Mouse (Mus musculus): Measurements from ENCODE around the gene Lamb1. TPM values are rescaled to one million over a fixed set of nuclear protein-coding genes. Genes with fewer than 3 reads are reported as not detected.
A peak's percentile ranks its signal among the peaks of the same experiment; 100 is the strongest.

The Lamb1 gene
- polyA plus RNA-seq, 1 experiment from 2014 or later: 24.4 TPM

DNA sequence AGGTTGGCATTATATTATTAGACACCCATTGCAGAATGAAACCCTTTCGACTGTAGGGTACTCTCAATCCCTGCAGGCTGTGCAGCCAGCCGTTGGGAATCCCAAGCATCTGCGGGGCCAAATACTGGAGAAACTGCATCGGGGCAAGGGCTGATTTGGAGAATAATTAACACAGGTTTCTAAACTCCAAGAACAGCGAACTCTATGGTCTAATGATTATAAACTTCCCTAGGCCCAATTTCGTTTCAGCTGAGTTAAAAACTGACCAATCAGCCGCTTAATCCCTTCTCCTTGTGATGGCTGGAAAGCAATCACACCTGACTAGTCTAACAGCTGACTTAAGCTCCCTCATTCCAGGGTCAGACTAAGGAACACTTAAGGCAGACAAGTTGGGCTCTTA is 1.1 kb upstream of the Lamb1 start:
- no peaks in the 10 kb centered on the region; the same call in 1 of the 2 replicates for H3K4me1 ChIP-seq (replicated peaks; ENCODE audit: control insufficient read depth, insufficient read depth, low read length)
- DNase-seq (ENCODE audit: low spot score) (peak; percentile 32), ATAC-seq (replicated peaks; ENCODE audit: low FRiP score) (no peak)
- 30% methylated on average over 7 of the region's 7 CpGs for WGBS
- H3K9ac ChIP-seq (ENCODE audit: low read length): no peak overlapping the region
- peaks cover 34% of the 10 kb centered on the region for H3K27me3 ChIP-seq (ENCODE audit: control insufficient read depth, insufficient read depth, low read length)
- H3K4me3 ChIP-seq (ENCODE audit: low read depth, low read length): no peak overlapping the region
- H3K27ac ChIP-seq (ENCODE audit: low read depth, low read length): no peak overlapping the region
- H3K36me3 ChIP-seq (ENCODE audit: control insufficient read depth, insufficient read depth, low read length): no peaks in the 10 kb centered on the region
- H3K9me3 ChIP-seq (ENCODE audit: control insufficient read depth, low read length): no peaks in the 10 kb centered on the region
- H3K4me2 ChIP-seq (ENCODE audit: low read depth, low read length, severe bottlenecking): no peak overlapping the region

DNA sequence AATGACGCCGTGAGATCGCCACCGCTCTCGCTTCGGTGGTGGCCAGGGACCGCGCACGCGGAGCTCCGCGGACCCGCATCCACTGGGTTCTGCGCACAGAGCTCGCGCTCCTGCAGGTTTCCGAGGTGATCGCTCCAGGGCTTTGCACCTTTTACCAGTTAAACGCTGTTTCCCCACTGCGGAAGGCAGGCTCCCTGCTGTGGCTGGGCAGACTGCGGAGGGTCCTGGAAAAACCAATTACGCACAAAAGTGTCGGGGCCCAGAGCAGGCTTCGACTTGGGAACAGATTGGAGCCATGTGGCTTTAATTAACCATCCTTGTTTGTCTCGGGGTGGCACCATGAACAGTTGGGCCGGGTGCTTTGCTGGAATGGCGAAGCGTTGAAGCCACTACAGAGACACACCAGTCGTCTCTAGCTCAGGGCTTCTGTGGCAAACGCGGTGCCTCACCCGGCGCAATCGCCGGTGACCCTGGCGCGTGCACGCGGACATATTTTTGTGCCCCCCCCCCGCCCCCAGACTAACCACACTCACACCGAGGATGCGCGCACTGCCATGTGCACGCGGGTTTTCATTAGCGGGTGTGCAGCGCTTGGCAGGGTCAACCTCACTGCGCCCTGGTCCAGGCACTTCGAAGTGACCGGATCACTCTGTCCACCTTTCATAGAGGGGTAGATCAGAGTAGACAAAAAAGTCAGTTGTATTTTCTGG is 843 bp downstream of the Lamb1 start:
- Histone ChIP-seq H3K36me3 (ENCODE audit: control insufficient read depth, insufficient read depth, low read length) (no peaks in the 10 kb centered on the region), H3K9me3 (ENCODE audit: control insufficient read depth, low read length) (no peaks in the 10 kb centered on the region), H3K4me2 (ENCODE audit: low read depth, low read length, severe bottlenecking) (peak overlapping the region; percentile 48), H3K9ac (ENCODE audit: low read length) (peak overlapping the region; percentile 21; the same call in 1 of the 2 replicates), H3K4me3 (ENCODE audit: low read depth, low read length) (peak overlapping the region; percentile 36), H3K27me3 (ENCODE audit: control insufficient read depth, insufficient read depth, low read length) (peaks cover 34% of the 10 kb centered on the region), H3K27ac (ENCODE audit: low read depth, low read length) (no peak overlapping the region), H3K4me1 (replicated peaks; ENCODE audit: control insufficient read depth, insufficient read depth, low read length) (no peaks in the 10 kb centered on the region; the same call in 1 of the 2 replicates)
- under 1% methylated on average over 50 of the region's 50 CpGs for WGBS
- DNase-seq (ENCODE audit: low spot score) (peak; percentile 61), ATAC-seq (replicated peaks; ENCODE audit: low FRiP score) (peak; percentile 27; the same call in 1 of the 2 replicates)

DNA sequence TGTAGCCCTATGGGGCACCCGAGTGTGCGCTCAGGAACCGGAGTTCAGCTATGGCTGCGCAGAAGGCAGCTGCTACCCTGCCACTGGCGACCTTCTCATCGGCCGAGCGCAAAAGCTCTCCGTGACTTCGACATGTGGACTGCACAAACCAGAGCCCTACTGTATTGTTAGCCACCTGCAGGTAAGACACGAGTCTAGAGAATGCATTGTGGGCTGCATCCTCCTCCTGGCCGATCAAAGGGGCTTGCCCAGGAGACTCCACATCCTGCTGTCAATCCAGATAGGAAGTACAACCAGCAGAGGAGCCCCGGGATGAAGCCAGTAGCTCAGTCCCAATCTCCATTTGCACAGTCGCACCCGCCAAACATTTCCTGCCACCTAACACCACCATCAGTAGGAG is 1.7 kb downstream of the Lamb1 start:
- 4% methylated on average over 15 of the region's 15 CpGs for WGBS
- Histone ChIP-seq H3K27me3 (ENCODE audit: control insufficient read depth, insufficient read depth, low read length) (peaks cover 34% of the 10 kb centered on the region), H3K4me2 (ENCODE audit: low read depth, low read length, severe bottlenecking) (peak overlapping the region; percentile 48), H3K4me1 (replicated peaks; ENCODE audit: control insufficient read depth, insufficient read depth, low read length) (no peaks in the 10 kb centered on the region; the same call in 1 of the 2 replicates), H3K9me3 (ENCODE audit: control insufficient read depth, low read length) (no peaks in the 10 kb centered on the region), H3K27ac (ENCODE audit: low read depth, low read length) (no peak overlapping the region), H3K36me3 (ENCODE audit: control insufficient read depth, insufficient read depth, low read length) (no peaks in the 10 kb centered on the region), H3K4me3 (ENCODE audit: low read depth, low read length) (peak overlapping the region; percentile 36), H3K9ac (ENCODE audit: low read length) (no peak overlapping the region)
- ATAC-seq (replicated peaks; ENCODE audit: low FRiP score): no peak; the same call in 1 of the 2 replicates
- DNase-seq (ENCODE audit: low spot score): peak; percentile 49

DNA sequence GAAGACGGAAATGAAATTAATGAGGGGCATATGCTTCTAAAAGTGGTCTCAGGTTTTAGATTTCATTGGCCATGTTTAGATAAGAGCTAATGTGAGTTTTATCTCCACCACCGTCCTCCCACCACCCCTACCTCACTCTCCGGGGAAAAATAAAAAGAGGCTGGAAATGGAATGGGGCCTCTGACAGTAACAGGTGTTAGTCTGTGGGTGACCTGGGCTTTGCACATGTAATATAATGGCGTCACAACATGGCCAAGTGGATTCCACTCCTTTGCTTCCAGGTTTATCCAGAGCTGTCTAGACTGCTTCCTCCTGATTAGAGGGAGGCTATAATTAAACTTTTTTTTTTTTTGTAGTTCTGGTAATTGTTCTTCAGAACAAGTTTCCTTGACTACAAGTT is 2.3 kb downstream of the Lamb1 start:
- Histone ChIP-seq H3K27ac (ENCODE audit: low read depth, low read length) (no peak overlapping the region), H3K9me3 (ENCODE audit: control insufficient read depth, low read length) (no peaks in the 10 kb centered on the region), H3K27me3 (ENCODE audit: control insufficient read depth, insufficient read depth, low read length) (peaks cover 34% of the 10 kb centered on the region), H3K9ac (ENCODE audit: low read length) (no peak overlapping the region), H3K4me2 (ENCODE audit: low read depth, low read length, severe bottlenecking) (no peak overlapping the region), H3K36me3 (ENCODE audit: control insufficient read depth, insufficient read depth, low read length) (no peaks in the 10 kb centered on the region), H3K4me1 (replicated peaks; ENCODE audit: control insufficient read depth, insufficient read depth, low read length) (no peaks in the 10 kb centered on the region; the same call in 1 of the 2 replicates), H3K4me3 (ENCODE audit: low read depth, low read length) (no peak overlapping the region)
- DNase-seq (ENCODE audit: low spot score): peak; percentile 28
- WGBS: 60% methylated on average over 4 of the region's 4 CpGs
- ATAC-seq (replicated peaks; ENCODE audit: low FRiP score): no peak

DNA sequence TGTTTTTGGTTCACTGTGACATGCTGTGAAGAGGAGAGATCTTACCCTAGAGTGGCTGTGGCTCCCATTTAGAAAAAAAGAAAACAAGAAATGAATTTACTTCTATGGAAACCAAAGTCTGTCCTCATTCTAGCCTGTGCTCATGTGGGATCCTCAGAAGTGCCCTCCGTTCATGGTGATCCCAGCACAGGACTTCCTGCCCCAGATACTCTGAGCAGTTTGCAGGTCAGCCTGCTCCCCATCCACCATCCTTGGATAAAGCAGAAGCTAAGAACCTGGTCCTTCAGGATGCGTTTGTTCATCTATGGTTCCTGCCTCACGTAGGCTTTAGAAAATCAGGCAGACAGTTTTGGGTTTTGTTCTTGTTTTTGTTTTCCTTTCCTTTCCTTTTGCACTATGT is 3.3 kb downstream of the Lamb1 start:
- Histone ChIP-seq H3K9me3 (ENCODE audit: control insufficient read depth, low read length) (no peaks in the 10 kb centered on the region), H3K27me3 (ENCODE audit: control insufficient read depth, insufficient read depth, low read length) (peaks cover 34% of the 10 kb centered on the region), H3K4me2 (ENCODE audit: low read depth, low read length, severe bottlenecking) (no peak overlapping the region), H3K9ac (ENCODE audit: low read length) (no peak overlapping the region), H3K27ac (ENCODE audit: low read depth, low read length) (no peak overlapping the region), H3K4me1 (replicated peaks; ENCODE audit: control insufficient read depth, insufficient read depth, low read length) (no peaks in the 10 kb centered on the region; the same call in 1 of the 2 replicates), H3K36me3 (ENCODE audit: control insufficient read depth, insufficient read depth, low read length) (no peaks in the 10 kb centered on the region), H3K4me3 (ENCODE audit: low read depth, low read length) (no peak overlapping the region)
- ATAC-seq (replicated peaks; ENCODE audit: low FRiP score) (no peak), DNase-seq (ENCODE audit: low spot score) (peak; percentile 8)
- 78% methylated on average over 3 of the region's 3 CpGs for WGBS

DNA sequence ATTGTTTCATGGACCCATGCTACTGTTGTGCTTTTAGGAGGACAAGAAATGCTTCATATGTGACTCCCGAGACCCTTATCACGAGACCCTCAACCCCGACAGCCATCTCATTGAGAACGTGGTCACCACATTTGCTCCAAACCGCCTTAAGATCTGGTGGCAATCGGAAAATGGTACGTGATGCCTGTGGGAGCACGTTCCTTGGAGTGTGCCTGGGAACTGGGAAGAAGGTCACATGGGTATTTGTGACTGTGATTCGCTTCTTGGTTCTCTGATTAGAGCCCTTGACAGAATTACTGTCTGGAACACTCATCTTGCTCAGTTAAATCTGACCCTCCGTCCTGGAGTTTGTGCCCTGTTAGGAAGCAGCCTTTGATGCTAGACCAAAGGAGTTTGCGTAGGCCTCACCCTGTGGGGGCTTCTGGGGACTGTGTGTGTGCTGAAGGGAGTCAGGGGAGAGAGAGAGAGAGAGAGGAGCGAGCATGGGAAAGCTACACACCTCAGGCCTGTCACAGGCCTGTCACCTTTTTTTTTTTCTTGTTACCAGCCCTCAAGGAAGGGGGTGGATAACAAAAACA is 4.1 kb downstream of the Lamb1 start:
- no peak overlapping the region for H3K9ac ChIP-seq (ENCODE audit: low read length)
- no peaks in the 10 kb centered on the region for H3K36me3 ChIP-seq (ENCODE audit: control insufficient read depth, insufficient read depth, low read length)
- H3K4me3 ChIP-seq (ENCODE audit: low read depth, low read length): no peak overlapping the region
- DNase-seq (ENCODE audit: low spot score) (peak; percentile 40), ATAC-seq (replicated peaks; ENCODE audit: low FRiP score) (no peak)
- 79% methylated on average over 12 of the region's 12 CpGs for WGBS
- no peak overlapping the region for H3K27ac ChIP-seq (ENCODE audit: low read depth, low read length)
- no peaks in the 10 kb centered on the region; the same call in 1 of the 2 replicates for H3K4me1 ChIP-seq (replicated peaks; ENCODE audit: control insufficient read depth, insufficient read depth, low read length)
- peaks cover 33% of the 10 kb centered on the region for H3K27me3 ChIP-seq (ENCODE audit: control insufficient read depth, insufficient read depth, low read length)
- H3K9me3 ChIP-seq (ENCODE audit: control insufficient read depth, low read length): no peaks in the 10 kb centered on the region
- no peak overlapping the region for H3K4me2 ChIP-seq (ENCODE audit: low read depth, low read length, severe bottlenecking)

DNA sequence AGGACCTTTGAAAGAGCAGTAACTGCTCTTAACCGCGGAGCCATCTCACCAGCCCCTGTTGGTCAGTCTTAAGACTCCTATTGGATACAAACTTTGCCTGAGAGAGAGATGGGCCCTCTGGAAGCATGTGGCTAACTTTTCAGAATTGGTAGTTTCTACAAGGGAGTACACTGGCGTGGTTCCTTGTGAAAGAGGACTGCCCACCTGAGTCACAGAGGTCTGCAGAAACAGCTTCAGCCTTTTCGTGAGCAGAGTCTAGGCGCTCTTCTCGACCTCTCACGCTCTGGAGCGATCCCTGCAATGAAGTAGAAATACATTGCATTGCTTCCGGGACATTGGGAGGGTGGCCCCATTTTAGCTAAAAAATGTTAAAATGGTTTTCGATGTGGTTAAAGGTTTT is 5.3 kb downstream of the Lamb1 start:
- Histone ChIP-seq H3K27ac (ENCODE audit: low read depth, low read length) (no peak overlapping the region), H3K27me3 (ENCODE audit: control insufficient read depth, insufficient read depth, low read length) (peaks cover 21% of the 10 kb centered on the region), H3K4me2 (ENCODE audit: low read depth, low read length, severe bottlenecking) (no peak overlapping the region), H3K9ac (ENCODE audit: low read length) (no peak overlapping the region), H3K4me3 (ENCODE audit: low read depth, low read length) (no peak overlapping the region), H3K4me1 (replicated peaks; ENCODE audit: control insufficient read depth, insufficient read depth, low read length) (no peaks in the 10 kb centered on the region; the same call in 1 of the 2 replicates), H3K36me3 (ENCODE audit: control insufficient read depth, insufficient read depth, low read length) (no peaks in the 10 kb centered on the region), H3K9me3 (ENCODE audit: control insufficient read depth, low read length) (no peaks in the 10 kb centered on the region)
- DNase-seq (ENCODE audit: low spot score) (peak; percentile 21), ATAC-seq (replicated peaks; ENCODE audit: low FRiP score) (no peak)
- 93% methylated on average over 10 of the region's 10 CpGs for WGBS

DNA sequence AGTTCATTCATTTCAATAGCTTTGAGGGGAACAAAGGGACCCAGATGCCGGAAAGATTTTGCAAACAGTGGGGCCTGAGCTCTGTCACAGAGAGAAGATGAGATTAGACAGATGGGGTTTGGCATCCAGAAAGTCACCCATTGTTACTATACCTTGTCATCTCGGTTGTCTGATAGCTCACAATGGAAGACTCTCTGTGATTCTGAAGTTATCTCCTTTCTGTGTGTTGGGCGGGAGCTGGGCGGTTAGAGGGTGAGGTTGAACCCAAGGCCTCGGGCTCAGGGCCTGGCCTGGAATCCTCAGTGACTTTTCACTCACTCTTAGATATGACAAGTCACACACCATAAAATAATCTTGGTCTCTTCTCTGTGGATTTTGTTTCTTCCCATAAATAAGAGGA is 5.7 kb downstream of the Lamb1 start:
- H3K9me3 ChIP-seq (ENCODE audit: control insufficient read depth, low read length): no peaks in the 10 kb centered on the region
- no peak overlapping the region for H3K4me2 ChIP-seq (ENCODE audit: low read depth, low read length, severe bottlenecking)
- 76% methylated on average over 5 of the region's 5 CpGs for WGBS
- no peak overlapping the region for H3K4me3 ChIP-seq (ENCODE audit: low read depth, low read length)
- no peaks in the 10 kb centered on the region; the same call in 1 of the 2 replicates for H3K4me1 ChIP-seq (replicated peaks; ENCODE audit: control insufficient read depth, insufficient read depth, low read length)
- no peak for ATAC-seq (replicated peaks; ENCODE audit: low FRiP score)
- peaks cover 16% of the 10 kb centered on the region for H3K27me3 ChIP-seq (ENCODE audit: control insufficient read depth, insufficient read depth, low read length)
- H3K36me3 ChIP-seq (ENCODE audit: control insufficient read depth, insufficient read depth, low read length): no peaks in the 10 kb centered on the region
- H3K27ac ChIP-seq (ENCODE audit: low read depth, low read length): no peak overlapping the region
- DNase-seq (ENCODE audit: low spot score): no peak
- H3K9ac ChIP-seq (ENCODE audit: low read length): no peak overlapping the region

Measured in forebrain, embryonic 11.5 days (tissue).